Mouse (Mus musculus) MEL (cell line): Measurements from ENCODE around the gene Slc25a33. TPM values are rescaled to one million over a fixed set of nuclear protein-coding genes. Genes with fewer than 3 reads are reported as not detected.

Experiments used
- DNase-seq: peaks from one replicate; pipeline ENCODE4 v3.0.0; 2011; ENCODE audit warnings: low read depth, low spot score
- H3K27ac ChIP-seq: 2 replicates; pipeline ENCODE4 v1.5.1; 2012; ENCODE audit warnings: low read depth, mild to moderate bottlenecking, control low read depth, low read length, moderate library complexity; ENCODE audit not compliant: control insufficient read depth
- H3K27me3 ChIP-seq, 2 experiments: fragments of 150-350 bp in 1 of 2; sonication (generic) in 1 of 2; 2 replicates each; pipeline ENCODE4 v1.6.1; 2012; ENCODE audit warnings: low read length in 2 of 2, mild to moderate bottlenecking in 2 of 2, improper control_type of control experiment in 1 of 2, moderate library complexity in 1 of 2; ENCODE audit not compliant: insufficient read depth in 2 of 2, control insufficient read depth in 1 of 2
- H3K36me3 ChIP-seq, 2 experiments: 2 replicates each; pipeline ENCODE4 v1.6.1; 2012 to 2014; ENCODE audit warnings: low read length in 2 of 2, improper control_type of control experiment in 1 of 2, inconsistent platforms in 1 of 2, mild to moderate bottlenecking in 1 of 2; ENCODE audit not compliant: insufficient read depth in 2 of 2, control insufficient read depth in 1 of 2
- H3K4me1 ChIP-seq, 2 experiments: fragments of 150-350 bp in 1 of 2; sonication (generic) in 1 of 2; 2 replicates each; pipeline ENCODE4 v1.6.1; 2012; ENCODE audit warnings: low read length in 2 of 2, improper control_type of control experiment in 1 of 2, mild to moderate bottlenecking in 1 of 2; ENCODE audit not compliant: insufficient read depth in 2 of 2, control insufficient read depth in 1 of 2
- H3K4me3 ChIP-seq, 2 experiments: fragments of 150-350 bp in 1 of 2; sonication (generic) in 1 of 2; 2 replicates each; pipeline ENCODE4 v1.5.1; 2012; ENCODE audit warnings: low read depth in 2 of 2, low read length in 2 of 2, mild to moderate bottlenecking in 2 of 2, moderate library complexity in 2 of 2, control low read depth in 1 of 2, improper control_type of control experiment in 1 of 2; ENCODE audit not compliant: control insufficient read depth in 1 of 2, insufficient read depth in 1 of 2
- H3K79me2 ChIP-seq: 2 replicates; pipeline ENCODE4 v1.6.1; 2012; ENCODE audit warnings: mild to moderate bottlenecking, low read length, moderate library complexity; ENCODE audit not compliant: control insufficient read depth, poor library complexity, insufficient read depth
- H3K9ac ChIP-seq: 2 replicates; pipeline ENCODE4 v1.6.1; 2012; ENCODE audit warnings: low read depth, mild to moderate bottlenecking, control low read depth, low read length, moderate library complexity; ENCODE audit not compliant: control insufficient read depth, poor library complexity, severe bottlenecking
- H3K9me3 ChIP-seq: fragments of 150-350 bp; sonication (generic); replicated peaks from 2 replicates; pipeline ENCODE4 v1.6.1; 2012; ENCODE audit warnings: mild to moderate bottlenecking, low read length, improper control_type of control experiment, moderate library complexity; ENCODE audit not compliant: insufficient read depth
- CHD2 ChIP-seq: IDR thresholded peaks from 2 replicates; pipeline ENCODE4 v1.6.1; 2011; ENCODE audit warnings: low read length, improper control_type of control experiment
- ELF1 ChIP-seq: IDR thresholded peaks from 2 replicates; pipeline ENCODE4 v1.6.1; 2014; ENCODE audit warnings: low read depth, mild to moderate bottlenecking, inconsistent platforms, low read length, improper control_type of control experiment, moderate library complexity
- GABPA ChIP-seq: IDR thresholded peaks from 2 replicates; pipeline ENCODE4 v1.6.1; 2012; ENCODE audit warnings: low read depth, mild to moderate bottlenecking, inconsistent platforms, low read length, improper control_type of control experiment, moderate library complexity
- JUND ChIP-seq: IDR thresholded peaks from 2 replicates; pipeline ENCODE4 v1.6.1; 2011; ENCODE audit warnings: low read depth, mild to moderate bottlenecking, improper control_type of control experiment, low read length
- MAZ ChIP-seq: IDR thresholded peaks from 2 replicates; pipeline ENCODE4 v1.6.1; 2012; ENCODE audit warnings: low read depth, mild to moderate bottlenecking, inconsistent platforms, low read length, improper control_type of control experiment
- MEF2A ChIP-seq: IDR thresholded peaks from 2 replicates; pipeline ENCODE4 v1.6.1; 2014; ENCODE audit warnings: low read depth, mild to moderate bottlenecking, inconsistent platforms, low read length, improper control_type of control experiment; ENCODE audit not compliant: poor library complexity, insufficient replicate concordance, severe bottlenecking; ENCODE audit errors: extremely low read depth
- MXI1 ChIP-seq: IDR thresholded peaks from 2 replicates; pipeline ENCODE4 v1.6.1; 2011; ENCODE audit warnings: mild to moderate bottlenecking, low read depth, low read length, improper control_type of control experiment
- MYB ChIP-seq: IDR thresholded peaks from 2 replicates; pipeline ENCODE4 v1.6.1; 2011; ENCODE audit warnings: mild to moderate bottlenecking, low read depth, low read length, improper control_type of control experiment
- NRF1 ChIP-seq: IDR thresholded peaks from 2 replicates; pipeline ENCODE4 v1.6.1; 2014; ENCODE audit warnings: low read depth, mild to moderate bottlenecking, inconsistent platforms, low read length, improper control_type of control experiment, moderate library complexity; ENCODE audit not compliant: poor library complexity, insufficient read depth, severe bottlenecking
- POLR2AphosphoS2 ChIP-seq: IDR thresholded peaks from 2 replicates; pipeline ENCODE4 v1.6.1; 2011; ENCODE audit warnings: low read length, improper control_type of control experiment
- POLR2AphosphoS5 ChIP-seq: IDR thresholded peaks from 2 replicates; pipeline ENCODE4 v1.6.1; 2012; ENCODE audit warnings: low read depth, borderline replicate concordance, mild to moderate bottlenecking, inconsistent platforms, low read length, moderate library complexity, mixed read lengths
- RAD21 ChIP-seq: IDR thresholded peaks from 2 replicates; pipeline ENCODE4 v1.6.1; 2011; ENCODE audit warnings: mild to moderate bottlenecking, low read depth, low read length, improper control_type of control experiment
- SIN3A ChIP-seq: IDR thresholded peaks from 2 replicates; pipeline ENCODE4 v1.6.1; 2012; ENCODE audit warnings: low read length, improper control_type of control experiment, inconsistent platforms
- TCF12 ChIP-seq: IDR thresholded peaks from 2 replicates; pipeline ENCODE4 v1.6.1; 2014; ENCODE audit warnings: low read depth, mild to moderate bottlenecking, inconsistent platforms, low read length, improper control_type of control experiment, moderate library complexity
- USF1 ChIP-seq: IDR thresholded peaks from 2 replicates; pipeline ENCODE4 v1.6.1; 2014; ENCODE audit warnings: low read depth, mild to moderate bottlenecking, inconsistent platforms, low read length, improper control_type of control experiment, moderate library complexity
- ZKSCAN1 ChIP-seq: IDR thresholded peaks from 2 replicates; pipeline ENCODE4 v1.6.1; 2012; ENCODE audit warnings: low read depth, mild to moderate bottlenecking, inconsistent platforms, low read length, improper control_type of control experiment, moderate library complexity
- polyA plus RNA-seq, 2 experiments: library from polyadenylated mRNA; stranded (reverse) in 1 of 2; unstranded in 1 of 2; fragments of >175 nt in 1 of 2; fragments of >200 nt in 1 of 2; gene quantifications; 2 replicates each; pipeline versions ENCODE4 v1.2.1 to v1.2.4; 2012; ENCODE audit warnings: low replicate concordance in 2 of 2, low read depth in 1 of 2; ENCODE audit not compliant: insufficient read length in 2 of 2, insufficient read depth in 1 of 2, missing spikeins in 1 of 2
- total RNA-seq: library from RNA; depleted of rRNA; stranded (reverse); fragments of 300-350 nt; gene quantifications from 2 replicates; pipeline ENCODE4 v1.2.3, GENCODE M21; 2012

The Slc25a33 gene
- total and polyA plus RNA-seq, 3 experiments = 20.6 to 103 (median 24.8) TPM

DNA sequence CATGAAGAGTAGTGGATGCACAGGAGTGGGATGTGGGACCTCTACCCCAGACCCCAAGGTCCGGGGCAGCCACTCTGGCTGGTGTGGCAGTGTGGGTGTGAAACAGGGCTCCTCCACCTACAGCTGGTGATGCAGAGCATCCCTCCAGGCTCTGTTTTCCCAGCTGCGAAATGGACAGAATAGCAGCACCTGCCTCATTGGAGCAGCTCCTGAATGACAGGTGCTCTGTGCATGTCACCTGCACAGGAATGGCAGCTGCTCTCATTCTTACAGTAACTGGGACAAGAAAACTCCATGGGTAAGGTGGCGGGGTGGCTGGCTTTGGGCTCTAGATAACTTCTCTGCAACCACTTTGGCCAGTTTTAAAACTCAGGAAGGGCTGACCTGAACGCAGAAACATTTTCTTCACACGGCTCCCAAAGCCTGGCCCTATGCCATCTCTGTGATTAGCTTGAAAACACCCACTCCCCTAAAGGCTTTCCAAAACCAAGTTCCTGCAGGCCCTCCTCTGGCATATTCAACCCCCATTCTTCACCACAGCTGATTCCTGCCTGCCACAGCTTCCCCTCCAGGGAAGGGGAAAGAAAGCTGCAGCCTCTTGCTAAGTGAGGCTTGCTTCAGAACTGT is 38.3 kb downstream of the Slc25a33 start:
- H3K79me2 ChIP-seq = peaks cover 54% of the 10 kb centered on the region
- H3K36me3 ChIP-seq = peaks cover 0 to 2% of the 10 kb centered on the region in 2 experiments; a peak in 2 of 4 replicates

DNA sequence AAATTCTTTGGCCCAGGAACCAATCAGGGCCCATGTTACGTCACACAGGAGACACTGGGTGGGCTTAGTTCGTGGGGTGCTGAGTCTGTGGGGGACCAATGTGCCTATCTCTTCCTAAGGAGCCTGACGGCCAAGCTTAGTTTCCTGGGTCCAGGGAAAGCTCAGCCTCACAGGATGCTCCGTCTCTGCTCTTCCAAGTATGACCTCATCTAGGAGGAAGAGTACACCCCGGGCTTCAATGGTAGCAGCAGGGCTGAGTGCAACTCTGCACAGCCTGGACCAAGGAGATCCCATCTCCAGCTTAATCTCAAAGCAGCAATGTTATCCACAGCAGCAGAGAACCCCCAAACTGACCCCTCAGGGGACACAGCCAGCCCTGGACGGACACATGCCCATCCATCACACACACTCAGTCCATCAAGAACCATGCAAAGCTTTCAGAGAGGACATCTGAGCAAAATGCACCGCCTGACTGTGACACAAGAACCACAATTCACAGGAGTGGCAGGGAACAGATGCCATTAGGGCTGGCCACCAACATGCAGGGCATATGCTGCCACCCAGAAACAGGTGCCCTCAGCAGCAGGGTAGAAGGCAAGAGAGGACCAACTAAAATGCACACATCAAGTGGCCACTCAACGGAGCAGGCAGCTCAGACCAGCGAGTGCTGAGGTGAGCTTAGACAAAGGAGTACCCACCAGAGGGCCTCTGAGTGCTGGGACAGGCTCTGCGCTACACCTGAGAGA is 39.2 kb downstream of the Slc25a33 start:
- Histone ChIP-seq H3K36me3 (peaks cover 0 to 4% of the 10 kb centered on the region in 2 experiments; a peak in 2 of 4 replicates), H3K9me3 (no peaks in the 10 kb centered on the region), H3K4me1 (peaks cover 2 to 7% of the 10 kb centered on the region in 2 experiments; a peak in 2 of 4 replicates), H3K9ac (no peak overlapping the region), H3K27ac (no peak overlapping the region), H3K4me3 (no peak overlapping the region), H3K79me2 (peaks cover 54% of the 10 kb centered on the region), H3K27me3 (no peaks in the 10 kb centered on the region)
- TF ChIP-seq GABPA (no peak), SIN3A (no peak), JUND (no peak), ELF1 (no peak), USF1 (no peak), ZKSCAN1 (no peak), TCF12 (no peak), MYB (no peak)
- DNase-seq = no peak

More for the DNA sequence above, 38.3 kb downstream of the Slc25a33 start:
- no peak overlapping the region for H3K9ac ChIP-seq
- no peak overlapping the region for H3K4me3 ChIP-seq
- no peaks in the 10 kb centered on the region for H3K27me3 ChIP-seq
- no peak overlapping the region for H3K27ac ChIP-seq
- H3K4me1 ChIP-seq = peaks cover 2 to 7% of the 10 kb centered on the region in 2 experiments; a peak in 2 of 4 replicates
- no peak for TF ChIP-seq POLR2AphosphoS5
- no peak for TF ChIP-seq MAZ
- no peak for TF ChIP-seq MYB
- TF ChIP-seq CHD2 = no peak
- TF ChIP-seq MXI1 = no peak
- no peak for TF ChIP-seq ZKSCAN1
- TF ChIP-seq RAD21 = no peak
- TF ChIP-seq NRF1 = no peak
- TF ChIP-seq MEF2A = no peak
- TF ChIP-seq POLR2AphosphoS2 = no peak
- no peak for TF ChIP-seq SIN3A
- DNase-seq = no peak
- no peaks in the 10 kb centered on the region for H3K9me3 ChIP-seq
